17 mouse cellular contexts compared by ENCODE assay signal in the genomic region with DNA sequence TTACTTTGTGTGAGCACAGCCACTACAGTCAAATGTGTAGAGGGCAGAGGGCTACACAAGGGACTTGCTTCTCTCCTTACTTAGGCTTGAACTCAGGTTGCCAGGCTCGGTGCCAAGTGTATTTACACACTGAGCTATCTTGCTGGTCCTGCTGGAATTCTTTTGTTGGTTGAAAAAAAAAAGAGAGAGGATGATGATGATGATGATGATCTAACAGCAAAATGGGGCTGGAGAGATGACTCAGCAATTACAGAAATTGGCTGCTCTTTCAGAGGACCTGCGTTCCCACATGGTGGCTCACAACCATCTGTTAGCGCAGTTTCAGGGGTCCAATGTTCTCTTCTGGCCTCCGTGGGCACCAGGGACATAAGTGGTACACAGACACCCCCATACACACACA. TPM values are rescaled to one million over a fixed set of nuclear protein-coding genes. Genes with fewer than 3 reads are reported as not detected.
DNase-seq lines count a peak whose midpoint lies in the region; ATAC-seq and TF ChIP-seq lines count a peak whose summit lies in the region.
"Had no signal": no experiment of that assay in that cellular context is flagged by ENCODE, and none has a peak within 500 bp of the region (broad histone marks: within the 10 kb centered on the region; RNA-seq: fewer than 3 reads in every experiment).

No protein-coding gene starts in this region.

- no peak overlapping the region for H3K4me2 ChIP-seq in forebrain, embryonic 15.5 days (replicated peaks)
- H3K4me2 ChIP-seq: heart, embryonic 12.5 days; hindbrain, embryonic 14.5 days; intestine, embryonic 15.5 days had no signal

- no peak for TF ChIP-seq CTCF in gastrocnemius, adult 2 months (IDR thresholded peaks at IDR 0.05)
- no peak for TF ChIP-seq CTCF in embryonic fibroblast, embryonic 13.5 days (IDR thresholded peaks at IDR 0.05; ENCODE audit: borderline replicate concordance, insufficient read depth, low read length)

- no peak for TF ChIP-seq POLR2A in embryonic fibroblast, embryonic 13.5 days (IDR thresholded peaks at IDR 0.05; ENCODE audit: low read depth, low read length)

- H3K4me1 ChIP-seq in ES-E14 (ENCODE audit: control insufficient read depth in 2 of 2, insufficient read depth in 2 of 2, low read length in 2 of 2, poor library complexity in 1 of 2) = peaks cover 1 to 2% of the 10 kb centered on the region in 2 experiments; a peak in 1 of 4 replicates
- peaks cover 9% of the 10 kb centered on the region; the same call in 1 of the 2 replicates for H3K4me1 ChIP-seq in embryonic fibroblast, embryonic 13.5 days (ENCODE audit: control insufficient read depth, insufficient read depth, low read length)
- H3K4me1 ChIP-seq in forebrain, embryonic 15.5 days = no peaks in the 10 kb centered on the region
- H3K4me1 ChIP-seq: hindbrain, embryonic 10.5 days; intestine, embryonic 15.5 days had no signal

- no peak overlapping the region for H3K9ac ChIP-seq in ES-E14 (ENCODE audit: insufficient read depth, low read depth, low read length, poor library complexity, severe bottlenecking)
- H3K9ac ChIP-seq in forebrain, embryonic 15.5 days (replicated peaks) = no peak overlapping the region
- H3K9ac ChIP-seq: heart, embryonic 12.5 days; hindbrain, embryonic 14.5 days; intestine, embryonic 15.5 days had no signal

- intact Hi-C loops in gastrocnemius, adult 2 months (cut with DNase I) = no loop called here

- in situ Hi-C loops in ES-E14 (cut with MboI; ENCODE audit: low sequenced_read_pairs in 2 of 2, unreplicated experiment in 2 of 2) = no loop called here

- H3K27ac ChIP-seq in gastrocnemius, adult 2 months = peak overlapping the region; percentile 29; the same call in 1 of the 2 replicates
- H3K27ac ChIP-seq in ES-E14 (ENCODE audit: insufficient read depth, low read depth, low read length, poor library complexity, severe bottlenecking) = no peak overlapping the region
- peak overlapping the region; percentile 15; the same call in 1 of the 2 replicates for H3K27ac ChIP-seq in embryonic fibroblast, embryonic 13.5 days (ENCODE audit: insufficient read depth, low read length)
- no peak overlapping the region for H3K27ac ChIP-seq in forebrain, embryonic 15.5 days (replicated peaks)
- H3K27ac ChIP-seq: embryonic facial prominence, embryonic 10.5 days; hindbrain, embryonic 10.5 days; hindbrain, embryonic 14.5 days had no signal

- H3K4me3 ChIP-seq in gastrocnemius, adult 2 months = no peak overlapping the region
- H3K4me3 ChIP-seq in ES-E14 (ENCODE audit: insufficient read depth in 1 of 2, low read depth in 1 of 2, low read length in 2 of 2, poor library complexity in 1 of 2, severe bottlenecking in 1 of 2) = no peak overlapping the region
- H3K4me3 ChIP-seq in embryonic fibroblast, embryonic 13.5 days (ENCODE audit: insufficient read depth, low read length) = no peak overlapping the region
- no peak overlapping the region for H3K4me3 ChIP-seq in forebrain, embryonic 15.5 days
- H3K4me3 ChIP-seq: embryonic facial prominence, embryonic 10.5 days; heart, embryonic 12.5 days; hindbrain, embryonic 10.5 days; intestine, embryonic 15.5 days had no signal

- no peak for DNase-seq in gastrocnemius, adult 2 months
- no peak for DNase-seq in gastrocnemius, adult 8-10 months (ENCODE audit: low spot score in 2 of 2)
- no peak for DNase-seq in ES-E14 (ENCODE audit: low read depth, low spot score)
- DNase-seq in urinary bladder, adult 2 months (ENCODE audit: low spot score) = no peak
- DNase-seq: adrenal gland, postnatal 14 days; cerebellum, adult 2 months; cerebellum, postnatal 10 days; gastrocnemius, postnatal 25 days had no signal

- no peaks in the 10 kb centered on the region for H3K27me3 ChIP-seq in forebrain, embryonic 15.5 days
- H3K27me3 ChIP-seq: heart, embryonic 12.5 days; intestine, embryonic 15.5 days had no signal

- ATAC-seq in forebrain, embryonic 15.5 days (replicated peaks) = no peak
- no peak for ATAC-seq in monocyte, adult 5-6 weeks (replicated peaks; ENCODE audit: insufficient number of reproducible peaks, low FRiP score, low TSS enrichment, poor library complexity, severe bottlenecking)
- ATAC-seq: forebrain, embryonic 16.5 days; intestine, embryonic 15.5 days had no signal

- H3K9me3 ChIP-seq in ES-E14 (ENCODE audit: control insufficient read depth, insufficient read depth, low read depth, low read length) = no peaks in the 10 kb centered on the region
- H3K9me3 ChIP-seq in forebrain, embryonic 15.5 days = no peaks in the 10 kb centered on the region
- H3K9me3 ChIP-seq: embryonic facial prominence, embryonic 10.5 days; intestine, embryonic 15.5 days had no signal

- peaks cover 11% of the 10 kb centered on the region for H3K36me3 ChIP-seq in ES-E14 (ENCODE audit: control insufficient read depth, insufficient read depth, low read length, poor library complexity, severe bottlenecking)
- H3K36me3 ChIP-seq in forebrain, embryonic 15.5 days = peaks cover 3% of the 10 kb centered on the region; the same call in 1 of the 2 replicates
- H3K36me3 ChIP-seq: intestine, embryonic 15.5 days had no signal

- WGBS in forebrain, embryonic 15.5 days = 92% methylated on average over 4 of the region's 4 CpGs

TF ChIP-seq in ES-E14, 5 proteins besides CTCF, POLR2A, EP300 and RAD21:
- TF ChIP-seq MAFK (IDR thresholded peaks at IDR 0.05; ENCODE audit: insufficient read depth, low read depth, low read length) (peak; percentile 84), ZNF384 (IDR thresholded peaks at IDR 0.05; ENCODE audit: low read depth, low read length) (no peak)
TF ChIP-seq in ES-E14: peak in this region for 1.

RNA-seq across cellular contexts. Expression of a gene that starts 15.5 kb away (rescaled TPM):
- 1 to 10 TPM; 3.7 to 5.4 TPM for total RNA-seq in gastrocnemius, adult 2 months (2021)
- total RNA-seq in gastrocnemius, adult 8-10 months (2022) = 1 to 10 TPM; 3.7 to 4.5 (median 4.0) TPM
- 51.4 and 59.9 TPM in 2 replicates for total RNA-seq in ES-E14 (2012; rRNA removed)
- 34.0 and 44.9 TPM in 2 replicates for polyA plus RNA-seq in embryonic fibroblast, embryonic 13.5 days (2011; ENCODE audit: insufficient read length, low read depth, missing spikeins)
- 77.9 and 89.4 TPM in 2 replicates for polyA plus RNA-seq in urinary bladder, adult 2 months (2012; rRNA removed)
- polyA plus RNA-seq in forebrain, embryonic 15.5 days (2015; fragmentation: Nextera tagmentation; extraction: Ambion mirVana) = 57.5 and 57.7 TPM in 2 replicates
- total RNA-seq in monocyte, adult 5-6 weeks (2017) = 8.2 to 14.2 TPM (median 11.6 TPM) in 3 replicates

RNA-seq across cellular contexts. Expression of a gene that starts 56.0 kb away (rescaled TPM):
- total RNA-seq in gastrocnemius, adult 2 months (2021) = 1 to 10 TPM; 2.4 to 2.9 TPM
- 1 to 10 TPM; 2.0 to 4.1 (median 3.5) TPM for total RNA-seq in gastrocnemius, adult 8-10 months (2022)
- total RNA-seq in ES-E14 (2012; rRNA removed) = 1.0 and 1.2 TPM in 2 replicates
- 3.6 and 4.4 TPM in 2 replicates for polyA plus RNA-seq in embryonic fibroblast, embryonic 13.5 days (2011; ENCODE audit: insufficient read length, low read depth, missing spikeins)
- 4.2 and 4.5 TPM in 2 replicates for polyA plus RNA-seq in urinary bladder, adult 2 months (2012; rRNA removed)
- 13.5 TPM in 2 replicates for polyA plus RNA-seq in forebrain, embryonic 15.5 days (2015; fragmentation: Nextera tagmentation; extraction: Ambion mirVana)
- total RNA-seq in monocyte, adult 5-6 weeks (2017) = 0.95 to 4.5 TPM (median 1.5 TPM) in 3 replicates

RNA-seq across cellular contexts. Expression of a gene that starts 59.5 kb away (rescaled TPM):
- total RNA-seq in gastrocnemius, adult 2 months (2021) = 10 to 100 TPM; 18.7 to 19.3 TPM
- 10 to 100 TPM; 18.0 to 22.5 (median 20.7) TPM for total RNA-seq in gastrocnemius, adult 8-10 months (2022)
- total RNA-seq in ES-E14 (2012; rRNA removed) = 21.1 and 30.8 TPM in 2 replicates
- 30.8 and 36.5 TPM in 2 replicates for polyA plus RNA-seq in embryonic fibroblast, embryonic 13.5 days (2011; ENCODE audit: insufficient read length, low read depth, missing spikeins)
- 26.6 and 28.6 TPM in 2 replicates for polyA plus RNA-seq in urinary bladder, adult 2 months (2012; rRNA removed)
- 72.9 and 82.8 TPM in 2 replicates for polyA plus RNA-seq in forebrain, embryonic 15.5 days (2015; fragmentation: Nextera tagmentation; extraction: Ambion mirVana)
- 34.5 to 51.7 TPM (median 50.6 TPM) in 3 replicates for total RNA-seq in monocyte, adult 5-6 weeks (2017)

RNA-seq across cellular contexts. Expression of a gene that starts 59.6 kb away (rescaled TPM):
- 10 to 100 TPM in 1 of 2 experiments, 1 to 10 TPM in 1; 9.3 to 13.2 TPM for total RNA-seq in gastrocnemius, adult 2 months (2021)
- 10 to 100 TPM in 3 of 4 experiments, 1 to 10 TPM in 1; 8.4 to 16.5 (median 11.7) TPM for total RNA-seq in gastrocnemius, adult 8-10 months (2022)
- total RNA-seq in ES-E14 (2012; rRNA removed) = 27.2 and 31.8 TPM in 2 replicates
- polyA plus RNA-seq in embryonic fibroblast, embryonic 13.5 days (2011; ENCODE audit: insufficient read length, low read depth, missing spikeins) = 32.6 and 41.4 TPM in 2 replicates
- 20.1 and 20.8 TPM in 2 replicates for polyA plus RNA-seq in urinary bladder, adult 2 months (2012; rRNA removed)
- polyA plus RNA-seq in forebrain, embryonic 15.5 days (2015; fragmentation: Nextera tagmentation; extraction: Ambion mirVana) = 23.1 and 29.5 TPM in 2 replicates
- total RNA-seq in monocyte, adult 5-6 weeks (2017) = 21.0 to 38.4 TPM (median 29.3 TPM) in 3 replicates

Comparison
In these comparisons a context has a peak if more than half of its experiments do, and no peak if none do; other contexts are left out.
1. H3K27ac ChIP-seq: peak in gastrocnemius, adult 2 months (single experiment) and embryonic fibroblast, embryonic 13.5 days (single experiment); none in ES-E14 (single experiment) and forebrain, embryonic 15.5 days (single experiment).